Mouse (Mus musculus): ENCODE results near the gene Ccdc57.

Gene Ccdc57

GRCm38 (mm10) chr11:120779876-120780275 lies 152.8 kb downstream of the Ccdc57 start:
- no peak for DNase-seq

DNA sequence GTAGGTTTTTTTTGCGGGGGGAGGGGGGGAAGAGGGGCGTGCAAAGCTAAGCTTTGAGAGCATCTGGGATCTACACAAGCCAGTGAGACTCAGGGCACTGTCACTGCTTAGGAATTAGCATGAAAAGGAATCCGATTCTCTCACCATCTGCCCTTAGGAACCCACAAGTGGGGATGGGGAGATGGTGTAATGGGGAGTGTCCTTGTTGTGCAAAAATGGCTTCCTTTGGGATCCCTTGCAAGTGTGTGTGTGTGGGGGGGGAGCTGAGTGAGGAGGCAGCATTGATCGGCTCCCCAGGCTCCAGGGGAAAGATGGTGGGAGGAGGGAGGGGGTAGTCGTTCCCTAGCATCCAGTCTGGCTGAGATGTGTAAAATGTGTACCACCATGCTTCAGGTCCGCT lies 155.5 kb downstream of the Ccdc57 start:
- no peak for DNase-seq

Data from cerebellum, postnatal 14 days (tissue).